Mouse (Mus musculus) gastrocnemius, adult 2 months (tissue): ENCODE measurements around the gene Susd5. TPM values are rescaled to one million over a fixed set of nuclear protein-coding genes. Genes with fewer than 3 reads are reported as not detected.

ENCODE experiments used
- DNase-seq: peaks from one replicate; pipeline ENCODE4 v3.0.0; 2022
- H3K27ac ChIP-seq: fragments of 200-600 bp; 2 replicates; pipeline ENCODE4 v1.8.1; 2022; ENCODE audit warnings: mild to moderate bottlenecking
- H3K4me3 ChIP-seq: fragments of 200-600 bp; 2 replicates; pipeline ENCODE4 v1.8.1; 2022; ENCODE audit warnings: mild to moderate bottlenecking, moderate library complexity
- CTCF ChIP-seq: fragments of 200-600 bp; IDR thresholded peaks from 2 replicates; pipeline ENCODE4 v1.8.1; 2022; ENCODE audit warnings: antibody characterized with exemption, mild to moderate bottlenecking, moderate library complexity
- intact Hi-C: fragments of 180-260 bp; cut with DNase I; formaldehyde crosslinking; loops from one replicate; pipeline ENCODE4 v1.15.1; 2025
- long read RNA-seq, 2 experiments: library from polyadenylated mRNA; stranded (forward); transcript quantifications; one replicate each; pipeline ENCODE4 v2.0.0; 2021
- total RNA-seq, 2 experiments: library from RNA; stranded (reverse); gene quantifications; 2 replicates each; pipeline ENCODE4 v1.2.3; 2021

Susd5 gene
- 1 to 10 TPM in 1 of 2 experiments, under 1 TPM in 1; 0.69 to 1.1 TPM for total RNA-seq
- long read RNA-seq, experiment 1, full-length matches to known transcripts, result 1 of 2 reads
- long read RNA-seq, experiment 1, partial matches to known transcripts, result 0 of 2 reads
- long read RNA-seq, experiment 1, other reads (novel, unspliced or antisense), result 1 of 2 reads
- long read RNA-seq, experiment 2, full-length matches to known transcripts, result 1 of 1 reads
- long read RNA-seq, experiment 2, partial matches to known transcripts, result 0 of 1 reads
- long read RNA-seq, experiment 2, other reads (novel, unspliced or antisense), result 0 of 1 reads

DNA sequence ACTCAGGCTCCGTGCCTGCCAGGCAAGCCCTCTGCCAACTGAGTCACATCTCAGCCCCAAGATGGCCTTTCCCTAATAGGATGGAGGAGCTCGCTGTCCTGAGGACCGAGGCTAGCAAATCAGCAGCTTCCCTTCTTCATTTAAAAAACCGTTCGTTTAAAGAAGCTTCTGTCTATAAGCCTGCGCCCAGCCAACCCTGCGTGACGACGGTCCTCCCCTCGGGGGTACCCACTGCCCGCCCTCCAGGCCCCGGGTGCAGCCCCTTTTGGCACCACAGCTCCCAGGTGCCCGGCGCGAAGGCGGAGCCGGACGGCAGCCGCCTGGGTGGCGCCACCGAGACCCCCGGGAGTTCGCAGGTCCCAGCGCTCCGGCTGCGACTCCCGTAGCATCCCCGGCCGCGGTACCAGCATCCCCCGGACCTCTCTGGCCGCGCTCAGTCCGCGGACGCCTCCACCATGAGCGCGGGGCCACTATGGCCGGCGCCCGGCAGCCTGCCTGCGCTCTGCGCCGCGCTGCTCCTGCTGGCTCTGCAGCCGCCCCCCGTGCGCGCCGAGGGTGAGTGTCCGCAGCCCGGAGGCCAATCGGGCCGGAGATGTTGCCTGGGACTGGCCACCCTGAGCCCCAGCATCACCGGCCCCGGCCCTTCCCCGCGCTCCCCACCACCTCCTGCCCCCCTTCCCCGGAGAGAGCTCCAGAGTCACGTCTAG, at the start of gene Susd5:
Gene Susd5, plus strand, starts transcription at position 51 of the 707 bp plus-strand sequence.
- peak; percentile 22 for DNase-seq
- intact Hi-C loops, result no loop called here
- Histone ChIP-seq H3K4me3 (peak within 1 kb of the TSS; percentile 66), H3K27ac (peak within 1 kb of the TSS; percentile 16; the same call in 1 of the 2 replicates)
- TF ChIP-seq CTCF, result no peak

GRCm38 (mm10) chr9:114007850-114008350, 49.0 kb upstream of the Susd5 start:
- TF ChIP-seq CTCF, result no peak
- no peak for DNase-seq
- intact Hi-C loops, result no loop called here
- Histone ChIP-seq H3K4me3 (no peak overlapping the region), H3K27ac (no peak overlapping the region)

DNA sequence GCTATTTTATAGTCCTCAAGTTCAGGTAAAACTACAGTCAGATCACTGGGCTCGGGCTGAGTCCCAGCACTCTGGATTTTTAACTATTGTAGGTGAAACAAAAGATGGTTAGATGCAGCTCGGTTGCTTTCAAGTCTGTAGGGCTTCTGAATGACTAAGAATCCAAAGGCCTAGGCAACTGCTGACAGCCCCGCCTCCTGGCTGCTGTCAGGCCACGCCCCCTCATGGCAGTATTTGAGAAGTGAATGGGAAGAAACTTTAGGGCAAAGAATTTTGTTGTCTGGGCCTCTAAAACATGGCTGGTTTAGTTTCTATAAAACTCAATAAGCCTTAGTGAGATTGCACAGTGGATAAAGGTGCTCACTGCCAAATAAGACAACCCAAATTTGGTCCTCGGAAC, 47.4 kb upstream of the Susd5 start:
- TF ChIP-seq CTCF, result no peak
- intact Hi-C loops, result no loop called here
- H3K27ac ChIP-seq, result no peak overlapping the region
- no peak for DNase-seq
- H3K4me3 ChIP-seq, result no peak overlapping the region

- Histone ChIP-seq H3K4me3 (no peak overlapping the region), H3K27ac (no peak overlapping the region)
- no peak for TF ChIP-seq CTCF
- intact Hi-C loops, result no loop called here
- no peak for DNase-seq
Measured at GRCm38 (mm10) chr9:114011203-114011602, 45.7 kb upstream of the Susd5 start.

DNA sequence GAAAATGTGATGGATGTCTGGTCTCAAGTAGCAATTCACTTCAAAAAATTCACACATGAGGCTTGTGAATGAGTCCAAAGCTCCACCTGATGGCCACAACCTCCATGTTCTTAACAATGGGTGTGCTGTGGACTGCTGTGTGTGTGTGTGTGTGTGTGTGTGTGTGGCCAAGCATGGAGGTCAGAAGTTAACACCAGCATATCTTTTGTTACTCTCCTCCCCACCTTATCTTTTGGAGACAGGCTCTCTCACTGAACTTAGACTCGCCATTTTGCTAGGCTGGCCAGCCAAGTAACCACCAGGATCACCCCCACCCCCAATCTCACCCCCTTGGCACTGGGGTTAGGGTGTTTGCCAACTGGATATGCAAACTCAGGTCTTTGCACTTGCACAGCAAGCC, 42.9 kb upstream of the Susd5 start:
- no peak for TF ChIP-seq CTCF
- Histone ChIP-seq H3K27ac (no peak overlapping the region), H3K4me3 (no peak overlapping the region)
- intact Hi-C loops, result no loop called here
- no peak for DNase-seq

DNA sequence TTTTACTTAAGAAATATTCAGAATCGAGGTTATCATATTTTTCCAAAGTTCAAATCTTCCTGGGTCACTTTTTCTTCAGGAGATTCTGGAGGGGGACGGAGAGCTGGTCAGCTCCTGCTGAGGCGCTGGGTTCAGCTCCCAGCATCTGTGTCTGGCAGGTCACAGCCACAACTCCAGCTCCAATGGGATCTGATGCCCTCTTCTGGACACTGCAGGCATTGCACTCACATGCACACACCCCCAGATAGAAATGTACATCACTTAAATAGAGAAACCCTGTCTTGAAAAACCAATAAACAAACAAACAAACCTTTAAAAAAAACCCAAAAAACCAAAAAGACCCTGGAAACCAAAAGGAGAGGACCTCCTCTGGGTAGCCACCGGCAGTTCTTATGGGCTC, 41.2 kb upstream of the Susd5 start:
- Histone ChIP-seq H3K4me3 (no peak overlapping the region), H3K27ac (no peak overlapping the region)
- DNase-seq, result no peak
- intact Hi-C loops, result no loop called here
- TF ChIP-seq CTCF, result peak; percentile 41

DNA sequence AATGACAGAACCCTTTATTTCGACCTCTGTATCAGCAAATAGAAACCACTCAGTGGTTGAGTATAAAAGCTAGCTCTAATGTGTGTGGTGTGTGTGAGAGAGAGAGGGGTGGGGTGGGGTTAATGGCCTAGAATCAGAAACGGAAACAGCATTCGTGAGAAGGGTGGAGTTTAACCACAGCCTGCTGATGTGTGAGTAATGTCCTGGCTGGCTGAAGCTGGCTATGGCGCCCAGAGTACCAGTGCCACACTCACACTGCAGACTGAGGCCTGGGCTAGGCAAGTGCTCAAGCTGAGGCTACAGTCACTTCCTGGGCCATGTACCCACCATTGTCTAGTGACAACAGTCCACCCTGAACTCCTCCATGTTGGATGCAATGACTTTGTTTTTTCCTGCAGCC, 40.5 kb upstream of the Susd5 start:
- TF ChIP-seq CTCF, result no peak
- H3K27ac ChIP-seq, result no peak overlapping the region
- intact Hi-C loops, result no loop called here
- no peak overlapping the region for H3K4me3 ChIP-seq
- DNase-seq, result no peak

GRCm38 (mm10) chr9:114019012-114019762, 37.8 kb upstream of the Susd5 start:
- Histone ChIP-seq H3K27ac (no peak overlapping the region), H3K4me3 (no peak overlapping the region)
- no peak for TF ChIP-seq CTCF
- intact Hi-C loops, result no loop called here
- DNase-seq, result no peak

- Histone ChIP-seq H3K27ac (no peak overlapping the region), H3K4me3 (no peak overlapping the region)
- intact Hi-C loops, result no loop called here
- no peak for DNase-seq
- no peak for TF ChIP-seq CTCF
Measured at GRCm38 (mm10) chr9:114022141-114022540, 34.8 kb upstream of the Susd5 start.

- intact Hi-C loops, result no loop called here
- peak overlapping the region; percentile 74 for H3K4me3 ChIP-seq
- no peak for TF ChIP-seq CTCF
- peak; percentile 31 for DNase-seq
- H3K27ac ChIP-seq, result no peak overlapping the region
Measured at GRCm38 (mm10) chr9:114025182-114025581, 31.8 kb upstream of the Susd5 start.

DNA sequence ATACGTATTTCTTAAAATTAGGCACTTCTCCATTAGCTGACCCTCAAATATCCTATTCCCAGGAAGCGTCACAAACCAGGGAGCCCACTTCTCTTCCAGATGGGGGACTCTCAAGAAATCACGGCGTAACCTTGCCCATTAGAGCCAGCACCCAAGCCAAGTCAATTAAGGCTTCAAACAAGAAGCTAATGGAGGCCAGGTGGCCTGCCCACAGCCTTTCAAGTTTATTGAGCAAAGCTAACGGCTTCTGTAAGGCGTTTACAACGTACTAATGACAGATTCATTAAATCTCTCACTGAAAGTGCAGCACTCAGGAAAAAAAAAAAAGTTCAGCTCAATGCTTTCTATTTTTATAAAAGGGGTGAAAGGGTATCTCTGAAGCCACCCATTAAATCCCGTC, 31.1 kb upstream of the Susd5 start:
- intact Hi-C loops, result no loop called here
- no peak for TF ChIP-seq CTCF
- Histone ChIP-seq H3K4me3 (peak overlapping the region; percentile 74), H3K27ac (peak overlapping the region; percentile 12)
- no peak for DNase-seq

- no peak for TF ChIP-seq CTCF
- intact Hi-C loops, result no loop called here
- H3K4me3 ChIP-seq, result peak overlapping the region; percentile 74
- peak; percentile 71 for DNase-seq
- peak overlapping the region; percentile 51 for H3K27ac ChIP-seq
Measured at GRCm38 (mm10) chr9:114026261-114026934, 30.5 kb upstream of the Susd5 start.

GRCm38 (mm10) chr9:114040945-114041344, 16.0 kb upstream of the Susd5 start:
- H3K27ac ChIP-seq, result no peak overlapping the region
- H3K4me3 ChIP-seq, result no peak overlapping the region
- TF ChIP-seq CTCF, result peak; percentile 25; the same call in 1 of the 2 replicates
- no peak for DNase-seq
- intact Hi-C loops, result no loop called here
